Mouse (Mus musculus) heart, postnatal 0 days (tissue): ENCODE data around the gene Commd2. TPM values are rescaled to one million over a fixed set of nuclear protein-coding genes. Genes with fewer than 3 reads are reported as not detected.

Experiments used
- ATAC-seq: fragments of 200-750 bp; cut with Nextera tagmentation; 2 replicates; pipeline ENCODE4 v1.8.0; 2017; ENCODE audit warnings: low read depth, moderate number of reproducible peaks, moderate library complexity; ENCODE audit not compliant: insufficient read depth
- DNase-seq: peaks from one replicate; pipeline ENCODE4 v3.0.0-alpha.2; 2016; ENCODE audit warnings: low spot score
- H3K27ac ChIP-seq: fragments of 300-500 bp; sonication (generic); 2 replicates; pipeline ENCODE4 v1.5.1; 2014; ENCODE audit warnings: low read depth, mild to moderate bottlenecking
- H3K27me3 ChIP-seq: fragments of 300-500 bp; sonication (generic); 2 replicates; pipeline ENCODE4 v1.6.1; 2014; ENCODE audit warnings: low read length, mixed read lengths; ENCODE audit not compliant: control insufficient read depth, insufficient read depth
- H3K36me3 ChIP-seq: fragments of 300-500 bp; sonication (generic); replicated peaks from 2 replicates; pipeline ENCODE4 v1.6.1; 2014; ENCODE audit warnings: low read length, mixed read lengths; ENCODE audit not compliant: control insufficient read depth, insufficient read depth
- H3K4me1 ChIP-seq: fragments of 300-500 bp; sonication (generic); 2 replicates; pipeline ENCODE4 v1.6.1; 2014; ENCODE audit warnings: antibody characterized with exemption; ENCODE audit not compliant: control insufficient read depth, insufficient read depth
- H3K4me2 ChIP-seq: fragments of 300-500 bp; sonication (generic); 2 replicates; pipeline ENCODE4 v1.6.1; 2014; ENCODE audit warnings: low read depth, mild to moderate bottlenecking, low read length, moderate library complexity
- H3K4me3 ChIP-seq: fragments of 300-500 bp; sonication (generic); 2 replicates; pipeline ENCODE4 v1.5.1; 2014; ENCODE audit warnings: low read depth, low read length
- H3K9ac ChIP-seq: fragments of 300-500 bp; sonication (generic); replicated peaks from 2 replicates; pipeline ENCODE4 v1.6.1; 2014; ENCODE audit warnings: low read depth, low read length, mixed read lengths
- H3K9me3 ChIP-seq: fragments of 300-500 bp; sonication (generic); replicated peaks from 2 replicates; pipeline ENCODE4 v1.6.1; 2016; ENCODE audit warnings: low read length; ENCODE audit not compliant: control insufficient read depth
- CTCF ChIP-seq: IDR thresholded peaks from 2 replicates; pipeline ENCODE4 v1.5.1; 2016; ENCODE audit warnings: antibody characterized with exemption, control low read depth, low read depth
- EP300 ChIP-seq: IDR thresholded peaks from 2 replicates; pipeline ENCODE4 v1.6.1; 2016; ENCODE audit warnings: antibody characterized with exemption, low read depth
- WGBS: fragments of 180-500 bp; shearing (Covaris S2); extraction: QIAGEN DNeasy Blood & Tissue Kit; methylation state at CpG from one replicate; pipeline ENCODE4 v1.1.7; 2014; 5-methylcytosine and 5-hydroxymethylcytosine counted together
- polyA plus RNA-seq: library from polyadenylated mRNA; unstranded; fragments of >200 nt; fragmentation: Nextera tagmentation; extraction: Ambion mirVana; gene quantifications from 2 replicates; pipeline ENCODE4 v1.2.1, GENCODE M21; 2015
- total RNA-seq: library from RNA; depleted of rRNA; stranded (reverse); fragments of >200 nt; gene quantifications from 2 replicates; pipeline ENCODE4 v1.2.3, GENCODE M21; 2014; ENCODE audit warnings: low replicate concordance

Commd2 gene
- total and polyA plus RNA-seq, 2 experiments from 2014 or later, result 53.9 to 70.3 TPM

DNA sequence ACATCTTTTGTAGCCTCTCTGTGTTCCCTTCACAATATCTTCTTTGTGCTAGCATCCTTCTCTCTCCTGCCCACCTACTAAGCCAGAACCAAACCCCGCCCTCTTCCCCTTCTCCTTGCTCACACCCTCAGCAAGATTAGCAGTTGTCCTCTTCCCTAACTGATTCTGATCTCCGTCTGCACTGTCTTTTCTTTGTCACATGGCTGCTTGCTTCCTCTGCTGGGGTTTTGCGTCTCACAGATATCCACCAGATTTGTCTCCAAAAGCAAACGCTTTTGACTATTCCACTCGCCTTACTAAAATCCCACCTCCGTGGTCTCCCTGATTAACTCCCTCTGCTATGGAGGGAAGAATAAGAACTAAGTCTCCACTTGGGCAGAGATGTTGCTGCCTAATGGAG lies 7.1 kb upstream of the Commd2 start:
- Histone ChIP-seq H3K27me3 (no peaks in the 10 kb centered on the region), H3K36me3 (no peaks in the 10 kb centered on the region), H3K4me1 (no peaks in the 10 kb centered on the region), H3K9me3 (no peaks in the 10 kb centered on the region), H3K4me2 (no peak overlapping the region), H3K9ac (no peak overlapping the region), H3K27ac (no peak overlapping the region), H3K4me3 (no peak overlapping the region)
- WGBS, result 59% methylated on average over 6 of the region's 6 CpGs
- TF ChIP-seq CTCF, result no peak
- TF ChIP-seq EP300, result no peak
- ATAC-seq (no peak), DNase-seq (no peak)

DNA sequence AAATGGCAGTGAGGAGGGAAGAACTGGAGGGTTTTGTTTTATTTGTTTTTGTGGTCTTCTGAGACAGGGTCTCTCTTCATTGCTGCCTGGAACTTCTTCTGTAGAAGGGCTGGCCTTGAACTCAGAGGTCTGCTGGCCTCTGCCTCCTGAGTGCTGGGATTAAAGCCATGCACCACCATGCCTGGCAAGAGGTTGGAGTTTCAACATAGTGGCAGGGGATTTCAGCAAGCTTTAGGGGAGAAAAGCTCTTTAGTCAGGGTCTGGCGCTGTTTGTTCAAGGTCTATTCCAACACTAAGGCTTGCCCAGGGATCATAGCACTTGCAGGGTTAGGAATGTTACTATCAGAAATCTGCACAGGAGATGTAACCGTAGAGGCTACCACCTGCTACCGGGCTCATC lies 2.1 kb upstream of the Commd2 start:
- no peak for TF ChIP-seq CTCF
- no peak for TF ChIP-seq EP300
- DNase-seq (no peak), ATAC-seq (no peak)
- H3K9me3 ChIP-seq, result no peaks in the 10 kb centered on the region
- H3K4me2 ChIP-seq, result no peak overlapping the region
- no peaks in the 10 kb centered on the region for H3K27me3 ChIP-seq
- WGBS, result 76% methylated on average over 3 of the region's 3 CpGs
- H3K27ac ChIP-seq, result no peak overlapping the region
- H3K36me3 ChIP-seq, result 0 out of 2 replicates have a peak, but pooled peaks cover 3% of the 10 kb centered on the region
- no peak overlapping the region for H3K4me3 ChIP-seq
- peaks cover 7% of the 10 kb centered on the region; the same call in 1 of the 2 replicates for H3K4me1 ChIP-seq
- H3K9ac ChIP-seq, result no peak overlapping the region

DNA sequence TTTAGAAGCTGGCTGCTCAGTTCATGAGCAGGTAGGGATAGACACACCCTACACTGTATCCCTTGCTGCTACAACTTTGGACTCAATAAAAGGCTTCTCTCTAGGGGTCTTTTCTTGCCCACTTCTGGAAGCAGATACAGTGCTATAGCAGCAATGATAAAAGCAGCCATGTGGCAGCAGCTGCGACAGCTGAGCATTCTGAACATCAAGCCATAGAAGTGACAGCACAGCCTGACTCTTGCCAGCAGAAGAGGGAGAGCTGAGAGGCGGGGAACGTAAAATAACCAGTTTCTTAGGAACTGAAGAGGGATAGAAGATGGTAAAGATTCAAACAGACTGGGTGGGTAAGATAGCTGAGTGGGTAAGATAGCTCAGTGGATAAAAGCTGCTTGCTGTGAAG lies 970 bp upstream of the Commd2 start:
- WGBS, result 78% methylated on average over 3 of the region's 3 CpGs

DNA sequence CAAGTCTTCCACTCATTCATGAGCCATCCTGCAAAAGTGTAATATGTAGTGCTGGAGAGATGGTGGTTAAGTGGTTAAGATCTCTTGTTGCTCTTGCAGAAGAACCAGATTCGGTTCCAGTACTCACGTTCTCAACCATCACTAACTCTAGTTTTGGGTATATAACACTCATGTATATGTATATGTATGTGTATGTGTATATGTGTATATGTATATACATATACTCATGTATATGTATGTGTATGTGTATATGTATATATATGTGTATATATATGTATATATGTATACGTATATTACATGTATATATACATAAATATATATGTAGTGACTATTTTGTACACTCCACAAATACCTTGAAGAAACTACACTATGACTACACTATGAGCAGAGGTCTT lies 347 bp upstream of the Commd2 start:
- peaks cover 7% of the 10 kb centered on the region; the same call in 1 of the 2 replicates for H3K4me1 ChIP-seq
- peak overlapping the region; percentile 82 for H3K4me3 ChIP-seq
- DNase-seq (no peak), ATAC-seq (no peak)
- H3K4me2 ChIP-seq, result peak overlapping the region; percentile 84
- no peak for TF ChIP-seq CTCF
- TF ChIP-seq EP300, result no peak
- H3K36me3 ChIP-seq, result 0 out of 2 replicates have a peak, but pooled peaks cover 3% of the 10 kb centered on the region
- H3K27me3 ChIP-seq, result no peaks in the 10 kb centered on the region
- 63% methylated on average over 3 of the region's 3 CpGs for WGBS
- no peak overlapping the region; the same call in 1 of the 2 replicates for H3K27ac ChIP-seq
- peak overlapping the region; percentile 77 for H3K9ac ChIP-seq
- H3K9me3 ChIP-seq, result no peaks in the 10 kb centered on the region

More for the DNA sequence above, 970 bp upstream of the Commd2 start:
- peaks cover 7% of the 10 kb centered on the region; the same call in 1 of the 2 replicates for H3K4me1 ChIP-seq
- DNase-seq (no peak), ATAC-seq (no peak)
- no peak overlapping the region for H3K4me2 ChIP-seq
- H3K9me3 ChIP-seq, result no peaks in the 10 kb centered on the region
- H3K36me3 ChIP-seq, result 0 out of 2 replicates have a peak, but pooled peaks cover 3% of the 10 kb centered on the region
- TF ChIP-seq CTCF, result no peak
- TF ChIP-seq EP300, result no peak
- no peaks in the 10 kb centered on the region for H3K27me3 ChIP-seq
- H3K27ac ChIP-seq, result no peak overlapping the region
- H3K4me3 ChIP-seq, result no peak overlapping the region
- no peak overlapping the region for H3K9ac ChIP-seq

DNA sequence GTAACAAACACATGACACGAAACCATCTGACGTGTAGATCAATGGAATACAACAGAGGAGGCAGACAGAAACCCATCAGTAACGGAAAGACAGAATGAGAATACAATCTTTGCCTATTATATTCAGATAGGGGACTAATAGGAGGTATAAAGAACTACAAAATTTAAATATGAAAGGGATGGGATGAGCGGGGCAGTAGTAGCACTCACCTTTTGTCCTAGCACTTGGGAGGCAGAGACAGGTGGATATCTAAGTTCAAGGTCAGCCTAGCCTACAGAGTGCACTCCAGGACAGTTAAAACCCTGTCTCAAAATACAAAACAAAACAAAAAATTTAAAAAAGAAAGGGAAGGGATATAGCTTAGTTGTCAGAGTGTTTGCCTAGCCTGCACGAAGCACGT lies 8.3 kb downstream of the Commd2 start:
- Histone ChIP-seq H3K9me3 (no peaks in the 10 kb centered on the region), H3K4me1 (no peaks in the 10 kb centered on the region), H3K4me2 (no peak overlapping the region), H3K36me3 (peaks cover 20% of the 10 kb centered on the region), H3K27me3 (no peaks in the 10 kb centered on the region), H3K4me3 (no peak overlapping the region), H3K9ac (no peak overlapping the region), H3K27ac (no peak overlapping the region)
- DNase-seq (no peak), ATAC-seq (no peak)
- WGBS, result 92% methylated on average over 6 of the region's 6 CpGs
- TF ChIP-seq EP300, result no peak
- no peak for TF ChIP-seq CTCF

DNA sequence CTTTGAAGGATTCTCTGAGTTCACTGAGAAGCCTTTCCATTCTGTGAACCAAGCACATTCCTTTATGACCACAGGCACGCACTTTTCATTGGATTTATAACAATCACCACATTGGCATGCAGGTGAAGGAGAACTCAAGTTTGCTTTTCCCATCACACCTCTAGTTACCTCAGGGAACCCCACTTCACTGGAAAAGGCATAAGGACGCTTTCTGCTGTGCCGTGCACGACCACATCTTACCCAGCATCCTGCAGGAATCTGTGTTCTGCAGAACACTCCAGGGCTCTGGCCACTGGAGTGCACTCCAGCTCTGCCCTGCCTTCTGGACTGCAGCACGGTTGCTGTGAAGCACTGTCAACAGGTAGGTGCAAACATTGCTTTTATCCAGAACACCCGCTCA lies 13.9 kb downstream of the Commd2 start:
- Histone ChIP-seq H3K36me3 (no peaks in the 10 kb centered on the region), H3K9ac (no peak overlapping the region), H3K27ac (no peak overlapping the region), H3K4me1 (no peaks in the 10 kb centered on the region), H3K4me2 (no peak overlapping the region), H3K4me3 (no peak overlapping the region), H3K9me3 (no peaks in the 10 kb centered on the region), H3K27me3 (no peaks in the 10 kb centered on the region)
- TF ChIP-seq EP300 (no peak), CTCF (no peak)
- no peak for ATAC-seq
- DNase-seq, result no peak
- 59% methylated on average over 6 of the region's 6 CpGs for WGBS
